Mouse (Mus musculus) liver, embryonic 14.5 days (tissue): ENCODE measurements around the gene Mbnl1. TPM values are rescaled to one million over a fixed set of nuclear protein-coding genes. Genes with fewer than 3 reads are reported as not detected.

ENCODE experiments used
- ATAC-seq: fragments of 200-750 bp; cut with Nextera tagmentation; 2 replicates; pipeline ENCODE4 v1.8.0; 2017; ENCODE audit warnings: moderate number of reproducible peaks, mild to moderate bottlenecking, moderate library complexity; ENCODE audit not compliant: insufficient read depth
- DNase-seq, 3 experiments: peaks; one replicate each; pipeline ENCODE4 v3.0.0-alpha.2; 2012 to 2013; ENCODE audit warnings: low read depth in 3 of 3, low spot score in 3 of 3
- H3K27ac ChIP-seq: fragments of 300-500 bp; sonication (generic); 2 replicates; pipeline ENCODE4 v1.5.1; 2014; ENCODE audit warnings: moderate library complexity, mild to moderate bottlenecking, control low read depth, inconsistent platforms
- H3K27me3 ChIP-seq: fragments of 300-500 bp; sonication (generic); 2 replicates; pipeline ENCODE4 v1.6.1; 2014; ENCODE audit warnings: mild to moderate bottlenecking, low read length, moderate library complexity; ENCODE audit not compliant: control insufficient read depth, insufficient read depth
- H3K36me3 ChIP-seq: fragments of 300-500 bp; sonication (generic); replicated peaks from 2 replicates; pipeline ENCODE4 v1.6.1; 2014; ENCODE audit warnings: low read depth; ENCODE audit not compliant: control insufficient read depth, insufficient read depth
- H3K4me1 ChIP-seq, 2 experiments: fragments of 200-500 bp in 1 of 2; fragments of 300-500 bp in 1 of 2; sonication (generic) in 1 of 2; replicated peaks; 2 replicates each; pipeline ENCODE4 v1.6.1; 2012 to 2014; ENCODE audit warnings: antibody characterized with exemption in 1 of 2, inconsistent platforms in 1 of 2, low read length in 1 of 2; ENCODE audit not compliant: control insufficient read depth in 2 of 2, insufficient read depth in 2 of 2
- H3K4me2 ChIP-seq: fragments of 300-500 bp; sonication (generic); 2 replicates; pipeline ENCODE4 v1.6.1; 2014; ENCODE audit warnings: low read depth, mild to moderate bottlenecking, control low read depth, moderate library complexity
- H3K4me3 ChIP-seq, 2 experiments: fragments of 200-500 bp in 1 of 2; fragments of 300-500 bp in 1 of 2; sonication (generic) in 1 of 2; 2 replicates each; pipeline ENCODE4 v1.5.1; 2012 to 2014; ENCODE audit warnings: low read depth in 2 of 2, low read length in 2 of 2, mild to moderate bottlenecking in 2 of 2, control low read depth in 1 of 2, inconsistent platforms in 1 of 2, moderate library complexity in 1 of 2; ENCODE audit not compliant: insufficient read depth in 1 of 2
- H3K9ac ChIP-seq: fragments of 300-500 bp; sonication (generic); replicated peaks from 2 replicates; pipeline ENCODE4 v1.6.1; 2014; ENCODE audit warnings: mild to moderate bottlenecking, control low read depth, moderate library complexity
- H3K9me3 ChIP-seq: fragments of 300-500 bp; sonication (generic); 2 replicates; pipeline ENCODE4 v1.6.1; 2016; ENCODE audit warnings: low read length, mixed read lengths; ENCODE audit not compliant: control insufficient read depth
- CTCF ChIP-seq: IDR thresholded peaks from 2 replicates; pipeline ENCODE4 v1.5.1; 2016; ENCODE audit warnings: antibody characterized with exemption, low read depth, control low read depth
- EP300 ChIP-seq: IDR thresholded peaks from 2 replicates; pipeline ENCODE4 v1.6.1; 2016; ENCODE audit warnings: antibody characterized with exemption, low read depth
- WGBS: fragments of 180-500 bp; shearing (Covaris S2); extraction: QIAGEN DNeasy Blood & Tissue Kit; methylation state at CpG from one replicate; pipeline ENCODE4 v1.1.7; 2014; ENCODE audit not compliant: insufficient replicate concordance; 5-methylcytosine and 5-hydroxymethylcytosine counted together
- polyA plus RNA-seq, 2 experiments: library from polyadenylated mRNA; depleted of rRNA in 1 of 2; stranded (reverse) in 1 of 2; unstranded in 1 of 2; fragments of >200 nt; fragmentation: Nextera tagmentation in 1 of 2; extraction: Ambion mirVana in 1 of 2; gene quantifications; 2 replicates each; pipeline versions ENCODE4 v1.2.1 to v1.2.3; 2012 to 2014

Mbnl1 gene
- polyA plus RNA-seq, 2 experiments = 32.9 to 128 TPM

DNA sequence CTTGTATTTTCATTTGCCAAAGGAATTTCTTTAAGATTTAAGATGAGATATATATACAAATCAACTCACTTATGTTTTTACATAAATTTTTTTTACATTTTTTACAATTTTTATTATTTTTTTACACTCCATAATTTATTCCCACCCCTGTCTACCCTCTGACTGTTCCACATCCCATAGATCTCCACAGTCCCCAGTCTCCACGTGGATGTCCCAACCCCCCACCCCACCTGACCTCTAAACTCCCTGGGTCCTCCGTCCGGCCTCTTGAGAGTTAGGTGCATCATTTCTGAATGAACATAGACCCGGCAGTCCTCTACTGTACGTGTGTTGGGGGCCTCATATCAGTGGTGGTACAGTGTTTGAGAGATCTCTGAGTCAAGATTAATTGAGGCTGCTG lies 159.1 kb downstream of the Mbnl1 start:
- no peak for TF ChIP-seq EP300
- no peak for TF ChIP-seq CTCF
- 70% methylated on average over 5 of the region's 5 CpGs for WGBS

DNA sequence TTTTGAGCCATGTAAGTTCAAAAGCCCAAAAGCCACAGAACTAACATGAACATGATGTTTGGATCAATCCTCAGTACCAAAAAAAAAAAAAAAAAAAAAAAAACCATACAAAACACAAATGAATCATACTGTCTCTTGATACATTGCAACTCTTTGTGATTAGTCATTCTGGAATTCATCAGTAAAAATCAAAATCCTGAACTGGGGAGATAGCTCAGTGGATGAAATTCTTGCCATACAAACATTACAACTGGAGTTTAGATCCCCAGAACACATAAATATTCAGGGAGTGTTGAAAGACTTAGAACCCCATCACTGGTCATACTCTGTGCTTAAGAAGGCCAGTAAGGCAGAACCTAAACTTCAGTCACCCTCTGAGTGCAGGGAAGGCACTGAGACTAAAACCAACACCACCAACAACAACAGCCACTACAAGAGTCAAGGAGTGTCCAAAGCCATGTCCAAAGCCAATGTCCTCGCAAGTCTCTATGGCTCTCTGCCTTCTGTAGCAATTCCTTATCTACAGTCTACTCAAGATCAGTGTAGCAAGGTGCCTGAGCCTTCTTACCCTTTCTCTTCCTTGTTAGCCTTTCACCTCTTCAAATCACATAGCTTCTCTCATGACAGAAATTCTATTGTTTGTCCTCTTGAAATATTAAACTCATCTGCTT lies 160.3 kb downstream of the Mbnl1 start:
- Histone ChIP-seq H3K4me3 (no peak overlapping the region), H3K4me2 (no peak overlapping the region), H3K4me1 (no peaks in the 10 kb centered on the region), H3K9me3 (no peaks in the 10 kb centered on the region), H3K27ac (no peak overlapping the region), H3K27me3 (no peaks in the 10 kb centered on the region), H3K36me3 (peaks cover 10% of the 10 kb centered on the region), H3K9ac (no peak overlapping the region)
- ATAC-seq = no peak
- WGBS = 61% methylated on average over 1 of the region's 1 CpGs
- no peak for DNase-seq
- TF ChIP-seq EP300 (no peak), CTCF (no peak)

More for the DNA sequence above, 159.1 kb downstream of the Mbnl1 start:
- H3K4me2 ChIP-seq = no peak overlapping the region
- H3K4me1 ChIP-seq = no peaks in the 10 kb centered on the region
- no peaks in the 10 kb centered on the region for H3K27me3 ChIP-seq
- H3K27ac ChIP-seq = no peak overlapping the region
- no peak overlapping the region for H3K4me3 ChIP-seq
- DNase-seq (no peak), ATAC-seq (0 out of 2 replicates have a peak, but pooled peaks have one; percentile 23)
- H3K9ac ChIP-seq = no peak overlapping the region
- H3K9me3 ChIP-seq = no peaks in the 10 kb centered on the region
- peaks cover 13% of the 10 kb centered on the region for H3K36me3 ChIP-seq

DNA sequence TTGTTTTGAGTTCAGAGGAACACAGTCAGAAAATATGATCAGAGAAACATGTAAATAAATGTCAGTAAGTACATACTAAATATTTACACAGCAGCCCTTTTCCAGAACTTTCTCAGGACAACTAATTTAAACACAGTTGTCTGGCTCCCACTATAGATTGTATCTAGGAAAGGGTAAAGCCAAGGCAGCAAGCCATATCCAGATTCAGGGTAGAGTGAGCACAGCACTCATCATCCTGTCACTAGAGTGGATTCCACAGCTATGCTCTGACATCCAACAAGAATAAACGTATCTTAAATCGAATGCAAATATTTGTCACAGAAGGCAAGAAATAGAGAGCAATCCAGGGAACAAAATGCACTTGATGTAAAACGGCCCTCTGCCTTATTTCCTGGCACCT lies 165.9 kb downstream of the Mbnl1 start:
- WGBS = 66% methylated on average over 3 of the region's 3 CpGs
- H3K9ac ChIP-seq = no peak overlapping the region
- no peak overlapping the region for H3K4me3 ChIP-seq
- H3K36me3 ChIP-seq = no peaks in the 10 kb centered on the region
- no peaks in the 10 kb centered on the region for H3K27me3 ChIP-seq
- DNase-seq = no peak
- no peak for TF ChIP-seq EP300
- no peak for TF ChIP-seq CTCF
- H3K4me1 ChIP-seq = no peaks in the 10 kb centered on the region
- ATAC-seq = no peak
- H3K4me2 ChIP-seq = no peak overlapping the region
- H3K27ac ChIP-seq = no peak overlapping the region
- H3K9me3 ChIP-seq = no peaks in the 10 kb centered on the region

DNA sequence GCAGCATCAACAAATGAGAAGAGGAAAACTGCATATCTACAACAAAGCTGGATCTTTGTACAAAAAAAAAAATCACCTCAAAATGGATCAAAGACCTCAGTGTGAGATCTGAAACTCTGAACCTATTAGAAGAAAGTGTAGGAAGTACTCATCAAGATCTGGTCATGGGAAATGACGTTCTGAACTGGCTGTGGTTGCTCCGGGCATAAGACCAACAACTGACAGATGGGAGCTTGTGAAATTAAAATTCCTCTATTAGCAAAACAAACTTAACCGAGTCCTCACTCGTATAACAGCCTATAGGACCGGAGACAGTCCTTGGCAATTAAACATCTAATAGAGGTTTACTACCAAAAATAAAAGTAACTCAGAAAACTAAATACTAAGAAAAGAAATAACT lies 166.5 kb downstream of the Mbnl1 start:
- no peak for TF ChIP-seq EP300
- no peak for TF ChIP-seq CTCF
- Histone ChIP-seq H3K9me3 (no peaks in the 10 kb centered on the region), H3K27me3 (no peaks in the 10 kb centered on the region), H3K36me3 (no peaks in the 10 kb centered on the region), H3K4me2 (no peak overlapping the region), H3K4me3 (no peak overlapping the region), H3K9ac (no peak overlapping the region), H3K4me1 (no peaks in the 10 kb centered on the region), H3K27ac (no peak overlapping the region)
- ATAC-seq (no peak), DNase-seq (no peak)
- 52% methylated on average over 5 of the region's 5 CpGs for WGBS

DNA sequence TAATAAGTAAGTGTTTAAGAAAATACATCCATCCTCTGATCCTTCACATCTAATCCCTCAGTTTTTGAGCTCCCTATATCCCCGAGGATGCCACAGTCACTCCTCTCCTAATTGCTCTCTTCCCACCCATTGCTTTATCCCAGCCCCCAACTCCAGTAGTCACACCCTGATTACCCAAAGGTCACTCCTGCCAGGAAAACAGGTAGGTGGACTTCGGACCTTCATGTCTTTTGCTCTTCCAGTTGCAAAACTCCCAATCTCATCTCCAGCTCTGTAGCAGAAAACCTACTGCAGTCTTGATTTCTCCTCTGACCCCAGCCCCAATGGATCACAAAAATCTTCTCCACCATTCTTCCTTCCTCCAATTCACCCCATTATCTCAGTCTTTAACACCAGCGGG lies 169.6 kb downstream of the Mbnl1 start:
- no peak overlapping the region for H3K4me3 ChIP-seq
- H3K27me3 ChIP-seq = no peaks in the 10 kb centered on the region
- TF ChIP-seq EP300 (no peak), CTCF (no peak)
- no peaks in the 10 kb centered on the region for H3K4me1 ChIP-seq
- ATAC-seq (no peak), DNase-seq (no peak)
- H3K9ac ChIP-seq = no peak overlapping the region
- WGBS = 46% methylated on average over 3 of the region's 3 CpGs
- H3K4me2 ChIP-seq = no peak overlapping the region
- H3K27ac ChIP-seq = no peak overlapping the region
- no peaks in the 10 kb centered on the region for H3K36me3 ChIP-seq
- H3K9me3 ChIP-seq = no peaks in the 10 kb centered on the region
